Mouse (Mus musculus) liver, embryonic 13.5 days (tissue): ENCODE results near the gene Gimap9. TPM values are rescaled to one million over a fixed set of nuclear protein-coding genes. Genes with fewer than 3 reads are reported as not detected.

Experiments used
- ATAC-seq: fragments of 200-750 bp; cut with Nextera tagmentation; 2 replicates; pipeline ENCODE4 v1.8.0; 2017; ENCODE audit warnings: low read depth, mild to moderate bottlenecking, moderate number of reproducible peaks, moderate library complexity
- DNase-seq: peaks from one replicate; pipeline ENCODE4 v3.0.0; 2022
- H3K27ac ChIP-seq: fragments of 300-500 bp; sonication (generic); 2 replicates; pipeline ENCODE4 v1.5.1; 2015; ENCODE audit warnings: moderate library complexity, mild to moderate bottlenecking, inconsistent platforms
- H3K27me3 ChIP-seq: fragments of 300-500 bp; sonication (generic); 2 replicates; pipeline ENCODE4 v1.6.1; 2015; ENCODE audit warnings: mild to moderate bottlenecking, inconsistent platforms
- H3K36me3 ChIP-seq: fragments of 300-500 bp; sonication (generic); 2 replicates; pipeline ENCODE4 v1.6.1; 2015; ENCODE audit warnings: mild to moderate bottlenecking, inconsistent platforms
- H3K4me1 ChIP-seq: fragments of 300-500 bp; sonication (generic); replicated peaks from 2 replicates; pipeline ENCODE4 v1.6.1; 2015; ENCODE audit warnings: inconsistent platforms
- H3K4me2 ChIP-seq: fragments of 300-500 bp; sonication (generic); 2 replicates; pipeline ENCODE4 v1.6.1; 2015; ENCODE audit warnings: inconsistent platforms, mild to moderate bottlenecking, moderate library complexity
- H3K4me3 ChIP-seq: fragments of 300-500 bp; sonication (generic); replicated peaks from 2 replicates; pipeline ENCODE4 v1.5.1; 2015; ENCODE audit warnings: mild to moderate bottlenecking, inconsistent platforms
- H3K9ac ChIP-seq: fragments of 300-500 bp; sonication (generic); 2 replicates; pipeline ENCODE4 v1.6.1; 2015; ENCODE audit warnings: mild to moderate bottlenecking, inconsistent platforms
- H3K9me3 ChIP-seq: fragments of 300-500 bp; sonication (generic); replicated peaks from 2 replicates; pipeline ENCODE4 v1.6.1; 2016; ENCODE audit warnings: inconsistent platforms
- WGBS: fragments of 180-500 bp; shearing (Covaris S2); methylation state at CpG from one replicate; pipeline ENCODE4 v1.1.7; 2015; ENCODE audit not compliant: insufficient replicate concordance; 5-methylcytosine and 5-hydroxymethylcytosine counted together
- polyA plus RNA-seq: library from polyadenylated mRNA; unstranded; fragments of >200 nt; fragmentation: Nextera tagmentation; extraction: Ambion mirVana; gene quantifications from 2 replicates; pipeline ENCODE4 v1.2.1, GENCODE M21; 2015

Gimap9 gene
- 10.9 and 12.1 TPM in 2 replicates for polyA plus RNA-seq

DNA sequence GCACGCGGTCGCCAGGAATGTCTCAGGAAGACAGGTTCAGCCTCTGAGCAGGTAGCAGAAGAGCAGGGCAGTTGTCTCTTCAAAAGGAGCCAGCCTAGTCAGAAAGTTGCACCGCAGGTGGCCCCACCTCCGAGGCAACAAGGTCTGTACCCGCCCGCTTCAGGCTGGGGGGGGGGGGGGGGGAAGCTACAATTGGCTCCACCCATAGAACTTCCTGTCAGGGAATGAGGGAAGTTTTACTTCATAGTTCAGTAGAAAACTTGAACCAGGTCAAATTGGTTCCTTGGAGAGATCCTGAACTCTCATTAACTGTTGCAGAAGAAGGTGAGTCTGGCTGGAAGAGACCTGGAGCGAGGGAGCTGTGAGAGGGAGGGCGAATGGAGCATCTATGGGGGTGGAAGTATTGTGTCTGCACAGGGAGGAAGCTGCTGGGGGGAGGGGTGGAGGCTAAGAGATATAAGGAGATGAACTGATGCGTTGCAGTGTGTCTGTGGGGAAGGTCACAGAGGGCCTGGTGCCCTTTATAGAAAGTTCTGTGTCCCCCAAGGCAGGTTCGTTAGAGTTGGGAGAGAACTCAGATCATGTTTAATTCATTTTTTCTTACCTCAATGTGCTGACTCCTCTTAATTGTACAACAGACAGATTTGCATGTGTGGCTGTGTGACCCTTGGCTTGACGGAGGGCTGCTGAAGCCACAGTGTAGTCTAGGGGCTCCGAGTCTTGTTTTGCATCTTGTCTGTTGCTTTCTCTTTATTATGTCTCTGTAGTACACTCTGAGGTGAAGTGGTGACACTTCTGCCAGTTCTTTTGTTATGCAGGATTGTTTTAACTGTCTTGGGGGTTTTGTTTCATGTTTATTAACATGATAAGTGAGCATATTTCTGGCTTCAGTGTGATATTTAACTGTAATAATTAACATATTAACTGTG is at the start of gene Gimap9:
Gene Gimap9 (plus strand): TSS at position 199 of the 929 bp plus-strand sequence.
- ATAC-seq (peak; percentile 86), DNase-seq (peak; percentile 40)
- Histone ChIP-seq H3K9me3 (no peaks in the 10 kb centered on the region), H3K27me3 (no peaks in the 10 kb centered on the region), H3K4me2 (peak within 1 kb of the TSS; percentile 70), H3K4me1 (peaks cover 27% of the 10 kb centered on the region), H3K4me3 (peak within 1 kb of the TSS; percentile 59), H3K27ac (peak within 1 kb of the TSS; percentile 74), H3K36me3 (0 out of 2 replicates have a peak, but pooled peaks cover 4% of the 10 kb centered on the region), H3K9ac (peak within 1 kb of the TSS; percentile 62)
- WGBS, result 9% methylated on average over 11 of the region's 13 CpGs

DNA sequence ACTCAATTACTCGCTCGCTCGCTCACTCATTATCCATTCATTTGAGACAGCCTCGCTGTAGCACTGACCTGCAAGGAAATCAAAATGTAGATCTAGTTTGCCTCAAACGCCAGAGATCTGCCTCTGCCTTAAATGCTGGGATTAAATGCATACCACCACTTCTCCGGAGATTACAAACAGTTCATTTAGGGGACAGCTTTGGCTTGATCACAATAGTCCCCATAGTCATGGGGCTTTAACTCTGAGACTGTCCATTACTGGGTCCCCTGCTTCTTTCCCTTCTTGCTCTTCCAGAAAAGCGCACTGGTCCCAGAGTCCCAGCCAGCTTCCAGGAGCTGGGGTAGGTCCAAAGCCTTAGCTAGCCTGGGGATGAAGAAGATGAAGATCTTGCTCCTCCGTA is 49.5 kb upstream of the Gimap9 start, which contains the start of gene AI854703:
Gene AI854703 (plus strand): TSS at position 301 of the 400 bp plus-strand sequence.
- Histone ChIP-seq H3K36me3 (no peaks in the 10 kb centered on the region), H3K27me3 (peaks cover 50% of the 10 kb centered on the region), H3K4me1 (peaks cover 18% of the 10 kb centered on the region), H3K9me3 (no peaks in the 10 kb centered on the region), H3K27ac (no peak within 1 kb of the TSS), H3K4me3 (peak within 1 kb of the TSS; percentile 49), H3K9ac (peak within 1 kb of the TSS; percentile 41), H3K4me2 (peak within 1 kb of the TSS; percentile 70)
- DNase-seq (no peak), ATAC-seq (no peak)
- 41% methylated on average over 8 of the region's 8 CpGs for WGBS

DNA sequence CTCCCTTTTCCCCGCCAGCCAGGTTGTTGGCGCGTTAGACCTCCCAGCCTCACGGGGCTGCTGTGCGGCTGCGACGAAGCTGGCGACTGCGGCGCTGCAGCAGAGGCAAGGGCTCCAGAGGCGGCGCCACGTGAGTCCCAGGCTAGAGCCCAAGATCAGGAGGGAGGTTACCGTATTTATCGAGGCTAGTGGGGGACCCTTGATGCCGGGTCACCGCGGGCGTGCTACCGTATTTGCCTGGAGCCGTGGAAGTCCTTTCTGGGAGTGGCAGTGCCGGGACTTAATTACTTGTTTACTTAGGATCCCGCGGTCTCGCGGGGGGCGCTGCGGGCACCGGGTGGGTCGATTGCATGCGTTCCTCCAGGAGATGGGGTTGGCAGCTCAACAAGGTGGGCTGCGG is 48.9 kb upstream of the Gimap9 start:
- whole genome bisulfite sequencing, result under 1% methylated on average over 32 of the region's 32 CpGs
- H3K36me3 ChIP-seq, result no peaks in the 10 kb centered on the region
- no peak overlapping the region for H3K27ac ChIP-seq
- H3K4me2 ChIP-seq, result peak overlapping the region; percentile 70
- peaks cover 18% of the 10 kb centered on the region for H3K4me1 ChIP-seq
- H3K4me3 ChIP-seq, result peak overlapping the region; percentile 49
- H3K27me3 ChIP-seq, result peaks cover 50% of the 10 kb centered on the region
- ATAC-seq (no peak), DNase-seq (no peak)
- H3K9me3 ChIP-seq, result no peaks in the 10 kb centered on the region
- peak overlapping the region; percentile 41; the same call in 1 of the 2 replicates for H3K9ac ChIP-seq

DNA sequence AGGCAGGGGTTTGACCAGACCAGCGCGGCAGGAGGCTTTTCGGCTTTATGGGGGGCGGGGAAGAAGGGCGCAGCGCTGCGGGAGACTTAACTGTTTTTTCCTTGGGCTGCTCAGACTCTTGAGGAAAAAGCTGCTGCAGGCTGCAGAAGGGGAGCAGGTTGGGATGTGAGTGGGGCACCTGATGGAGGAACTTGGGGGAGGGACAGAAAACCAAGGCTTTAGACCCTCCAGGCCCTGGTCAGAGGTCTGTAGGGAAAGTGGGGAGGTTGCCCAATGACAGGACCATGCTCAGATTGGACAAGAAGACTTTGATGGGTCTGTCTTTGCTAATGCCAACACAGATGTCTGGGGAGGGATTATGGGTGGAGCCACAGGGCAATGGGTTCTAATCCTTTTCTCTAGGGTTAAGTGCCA is 48.4 kb upstream of the Gimap9 start:
- 5% methylated on average over 7 of the region's 7 CpGs for WGBS
- H3K4me3 ChIP-seq, result peak overlapping the region; percentile 49
- no peak for ATAC-seq
- H3K36me3 ChIP-seq, result no peaks in the 10 kb centered on the region
- H3K4me2 ChIP-seq, result peak overlapping the region; percentile 70
- H3K27me3 ChIP-seq, result peaks cover 50% of the 10 kb centered on the region
- no peak overlapping the region for H3K27ac ChIP-seq
- no peak for DNase-seq
- no peaks in the 10 kb centered on the region for H3K9me3 ChIP-seq
- H3K4me1 ChIP-seq, result peaks cover 18% of the 10 kb centered on the region
- peak overlapping the region; percentile 41 for H3K9ac ChIP-seq

DNA sequence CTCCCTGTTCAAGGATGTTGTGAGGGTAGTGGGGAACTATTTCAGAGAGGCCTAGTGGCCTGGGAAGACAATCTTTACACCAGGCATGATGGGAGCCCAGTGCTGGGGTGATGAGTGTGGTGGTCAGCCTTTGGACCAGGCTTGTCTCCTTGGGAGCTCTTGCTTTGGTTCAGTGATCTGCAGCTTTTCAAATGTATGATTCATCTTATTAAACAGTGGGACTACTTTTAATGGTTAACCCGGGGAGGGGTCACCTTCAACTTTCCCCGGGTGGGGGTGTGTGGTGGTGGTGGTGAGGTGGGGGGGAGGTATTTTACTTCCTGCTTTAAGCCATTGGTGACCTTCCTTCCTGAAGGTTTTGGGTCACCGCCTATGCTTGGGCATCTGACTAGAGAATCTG is 47.6 kb upstream of the Gimap9 start:
- H3K36me3 ChIP-seq, result no peaks in the 10 kb centered on the region
- H3K27ac ChIP-seq, result no peak overlapping the region
- no peak overlapping the region for H3K9ac ChIP-seq
- DNase-seq, result no peak
- 60% methylated on average over 3 of the region's 3 CpGs for WGBS
- H3K4me2 ChIP-seq, result no peak overlapping the region
- peaks cover 18% of the 10 kb centered on the region for H3K4me1 ChIP-seq
- ATAC-seq, result no peak
- peaks cover 50% of the 10 kb centered on the region for H3K27me3 ChIP-seq
- no peaks in the 10 kb centered on the region for H3K9me3 ChIP-seq
- no peak overlapping the region for H3K4me3 ChIP-seq

DNA sequence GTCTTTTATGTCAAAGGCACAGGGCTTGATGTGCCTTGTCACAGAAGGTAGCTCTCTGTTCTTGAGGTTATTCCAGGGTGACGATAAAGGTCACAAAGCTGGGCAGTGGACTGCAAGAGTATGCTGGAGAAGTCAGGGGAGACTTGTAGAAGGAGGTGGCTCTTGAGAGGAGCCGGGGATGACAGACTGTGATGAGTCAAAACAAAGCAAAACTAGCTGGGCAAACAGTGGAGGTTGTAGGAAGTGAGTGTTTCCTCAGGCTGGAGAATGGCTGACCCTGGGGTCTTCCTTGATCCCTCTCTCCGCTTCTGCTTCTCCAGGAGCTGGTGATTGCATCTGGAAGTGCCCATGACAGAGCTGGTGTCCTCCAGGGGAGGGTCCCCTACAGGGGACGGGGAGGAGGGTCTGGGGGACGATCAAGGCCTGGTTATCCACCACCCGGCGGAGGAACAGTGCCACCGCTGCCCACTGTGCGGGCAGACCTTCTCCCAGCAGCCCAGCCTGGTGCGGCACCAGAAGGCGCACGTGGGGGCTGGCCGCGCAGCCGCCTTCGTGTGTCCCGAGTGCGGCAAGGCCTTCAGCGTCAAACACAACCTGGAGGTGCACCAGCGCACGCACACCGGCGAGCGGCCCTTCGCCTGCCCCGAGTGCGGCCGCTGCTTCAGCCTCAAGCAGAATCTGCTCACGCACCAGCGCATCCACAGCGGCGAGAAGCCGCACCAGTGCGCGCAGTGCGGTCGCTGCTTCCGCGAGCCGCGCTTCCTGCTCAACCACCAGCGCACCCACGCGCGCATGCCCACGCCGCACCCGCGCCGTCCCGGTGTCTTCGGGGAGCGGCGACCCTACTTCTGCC is 46.9 kb upstream of the Gimap9 start:
- H3K4me1 ChIP-seq, result peaks cover 18% of the 10 kb centered on the region
- H3K36me3 ChIP-seq, result no peaks in the 10 kb centered on the region
- peak overlapping the region; percentile 65 for H3K4me2 ChIP-seq
- DNase-seq (no peak), ATAC-seq (no peak)
- no peak overlapping the region for H3K27ac ChIP-seq
- WGBS, result 7% methylated on average over 54 of the region's 54 CpGs
- peaks cover 50% of the 10 kb centered on the region for H3K27me3 ChIP-seq
- no peaks in the 10 kb centered on the region for H3K9me3 ChIP-seq
- H3K4me3 ChIP-seq, result peak overlapping the region; percentile 47
- no peak overlapping the region for H3K9ac ChIP-seq

DNA sequence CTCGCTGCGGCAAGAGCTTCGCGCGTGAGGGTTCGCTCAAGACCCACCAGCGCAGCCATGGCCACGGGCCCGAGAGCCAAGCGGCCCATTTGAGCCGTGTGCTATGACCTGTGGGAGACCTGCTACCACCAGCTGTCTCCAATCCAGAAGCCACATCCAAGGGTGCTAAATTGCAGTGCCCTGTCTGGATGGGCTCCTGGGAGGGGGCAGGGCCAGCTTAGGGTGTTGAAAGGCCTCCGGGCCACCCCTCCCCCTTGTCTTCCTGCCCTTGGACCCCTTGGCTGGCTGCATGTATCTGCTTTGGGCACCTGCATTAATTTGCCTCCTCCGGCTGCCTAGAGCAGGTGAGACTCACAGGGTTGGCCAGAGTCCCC is 46.3 kb upstream of the Gimap9 start:
- DNase-seq (no peak), ATAC-seq (no peak)
- no peak overlapping the region for H3K9ac ChIP-seq
- 13% methylated on average over 13 of the region's 13 CpGs for WGBS
- H3K9me3 ChIP-seq, result no peaks in the 10 kb centered on the region
- peak overlapping the region; percentile 47 for H3K4me3 ChIP-seq
- peaks cover 20% of the 10 kb centered on the region for H3K4me1 ChIP-seq
- H3K36me3 ChIP-seq, result no peaks in the 10 kb centered on the region
- no peak overlapping the region for H3K27ac ChIP-seq
- H3K27me3 ChIP-seq, result peaks cover 50% of the 10 kb centered on the region
- H3K4me2 ChIP-seq, result peak overlapping the region; percentile 65

DNA sequence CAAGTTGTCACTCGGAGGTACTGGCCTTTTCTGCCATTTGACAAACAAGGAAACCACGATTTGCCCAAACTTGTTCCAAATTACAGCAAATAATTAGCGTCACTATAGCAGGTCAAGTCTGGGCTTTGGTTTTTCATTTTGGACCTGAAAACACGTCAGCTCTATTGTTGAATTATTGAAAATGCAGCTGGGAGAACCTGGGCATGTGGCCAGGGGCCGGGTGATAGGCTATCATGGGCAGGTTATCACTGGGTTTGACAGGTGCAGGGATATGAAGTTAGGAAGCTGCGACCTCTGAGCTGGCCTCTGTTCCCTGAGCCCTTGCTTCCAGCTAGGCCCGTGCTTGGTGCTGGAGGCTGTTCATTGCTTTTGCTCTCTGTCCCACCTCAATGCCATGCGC is 45.1 kb upstream of the Gimap9 start:
- Histone ChIP-seq H3K27me3 (peaks cover 44% of the 10 kb centered on the region), H3K9ac (no peak overlapping the region), H3K27ac (no peak overlapping the region), H3K4me3 (no peak overlapping the region), H3K36me3 (no peaks in the 10 kb centered on the region), H3K4me1 (peaks cover 21% of the 10 kb centered on the region), H3K4me2 (no peak overlapping the region), H3K9me3 (no peaks in the 10 kb centered on the region)
- WGBS, result 66% methylated on average over 8 of the region's 8 CpGs
- no peak for DNase-seq
- no peak for ATAC-seq

DNA sequence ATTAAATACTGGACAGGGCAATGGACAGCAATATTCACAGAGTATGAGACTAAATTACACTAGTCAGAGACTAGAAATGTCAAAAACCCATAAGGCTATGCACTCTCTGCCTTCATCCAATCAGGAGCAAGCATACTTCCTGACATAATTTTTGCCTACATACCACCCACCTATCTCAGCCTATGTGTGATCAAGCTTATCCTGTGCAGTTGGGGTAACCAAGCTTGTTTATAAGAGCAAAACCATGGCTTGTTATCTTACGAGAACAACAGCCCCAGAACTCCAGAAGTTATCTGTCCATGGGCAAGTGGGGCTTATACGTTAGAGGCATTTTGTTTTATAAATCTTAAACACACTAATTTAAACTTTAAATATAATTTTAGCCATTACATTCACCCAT is 40.8 kb upstream of the Gimap9 start:
- 23% methylated on average over 2 of the region's 2 CpGs for WGBS
- no peak overlapping the region for H3K9ac ChIP-seq
- peaks cover 4% of the 10 kb centered on the region; the same call in 1 of the 2 replicates for H3K27me3 ChIP-seq
- peak; percentile 66 for ATAC-seq
- H3K36me3 ChIP-seq, result no peaks in the 10 kb centered on the region
- no peak overlapping the region for H3K4me3 ChIP-seq
- no peak overlapping the region for H3K4me2 ChIP-seq
- H3K27ac ChIP-seq, result no peak overlapping the region
- DNase-seq, result no peak
- no peaks in the 10 kb centered on the region for H3K9me3 ChIP-seq
- H3K4me1 ChIP-seq, result 0 out of 2 replicates have a peak, but pooled peaks cover 3% of the 10 kb centered on the region

DNA sequence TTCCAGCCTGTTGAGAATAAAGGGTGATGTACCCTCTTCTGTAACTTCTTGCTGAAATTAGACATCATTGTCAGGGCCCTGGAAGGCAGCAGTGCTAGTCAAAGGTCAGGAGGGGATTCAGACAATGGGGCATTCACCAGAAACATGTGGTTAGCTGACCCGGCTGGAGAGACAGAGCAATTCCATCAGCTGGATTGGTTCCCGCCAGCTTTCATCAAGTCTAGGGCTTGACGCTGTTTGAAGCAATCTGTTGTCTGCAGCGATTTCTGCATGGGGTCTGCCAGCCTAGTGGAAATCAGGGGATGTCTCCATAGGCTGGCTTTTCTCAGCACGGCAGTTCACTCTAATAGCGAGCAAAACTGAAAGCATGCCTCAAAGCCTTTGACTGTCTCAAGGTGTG is 39.4 kb upstream of the Gimap9 start:
- no peak overlapping the region for H3K4me2 ChIP-seq
- no peaks in the 10 kb centered on the region for H3K27me3 ChIP-seq
- ATAC-seq, result no peak
- no peaks in the 10 kb centered on the region for H3K36me3 ChIP-seq
- 0 out of 2 replicates have a peak, but pooled peaks cover 3% of the 10 kb centered on the region for H3K4me1 ChIP-seq
- H3K9ac ChIP-seq, result no peak overlapping the region
- H3K9me3 ChIP-seq, result no peaks in the 10 kb centered on the region
- no peak overlapping the region for H3K4me3 ChIP-seq
- 68% methylated on average over 6 of the region's 6 CpGs for WGBS
- no peak overlapping the region for H3K27ac ChIP-seq
- DNase-seq, result no peak
